Mouse (Mus musculus): Measurements from ENCODE around the gene Echdc1.
A peak's percentile ranks its signal among the peaks of the same experiment; 100 is the strongest.
"Not testable (repeated sequence)": the region's sequence is repeated elsewhere in the genome, so short reads cannot be mapped to it uniquely, and the experiment has no call there.

Echdc1 gene

GRCm38 (mm10) chr10:29313064-29313638, at the start of gene Echdc1:
TSS of gene Echdc1 (plus strand) at chr10:29313166.
- peak; percentile 89 for DNase-seq

GRCm38 (mm10) chr10:29281736-29282135, 31.2 kb upstream of the Echdc1 start:
- no peak for DNase-seq

- DNase-seq: no peak
Observed at GRCm38 (mm10) chr10:29285757-29286156, 27.2 kb upstream of the Echdc1 start.

GRCm38 (mm10) chr10:29302230-29302629, 10.7 kb upstream of the Echdc1 start:
- no peak for DNase-seq

GRCm38 (mm10) chr10:29311480-29312219, 1.3 kb upstream of the Echdc1 start:
- no peak for DNase-seq

GRCm38 (mm10) chr10:29313905-29314304, 939 bp downstream of the Echdc1 start:
- DNase-seq: no peak

DNA sequence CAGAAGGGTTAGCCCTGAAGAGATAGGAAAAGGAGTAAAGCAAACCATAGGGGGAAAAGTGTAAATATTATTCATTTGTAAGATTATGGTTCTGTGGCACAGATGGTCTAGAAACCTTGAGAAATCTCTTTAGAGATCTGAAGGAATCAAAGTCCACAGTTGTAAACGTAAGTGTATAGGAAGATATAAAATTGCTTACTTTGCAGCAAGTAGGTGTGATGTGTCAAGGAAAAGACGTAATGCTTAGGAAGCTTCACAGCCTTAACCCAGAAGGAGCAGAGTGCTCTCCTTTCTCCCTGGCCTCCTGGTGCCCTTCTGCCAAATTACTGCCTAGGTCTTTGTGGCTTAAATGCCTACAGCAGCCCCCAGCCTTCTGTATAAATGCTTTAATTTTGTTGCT, 11.9 kb downstream of the Echdc1 start:
- DNase-seq: no peak

DNA sequence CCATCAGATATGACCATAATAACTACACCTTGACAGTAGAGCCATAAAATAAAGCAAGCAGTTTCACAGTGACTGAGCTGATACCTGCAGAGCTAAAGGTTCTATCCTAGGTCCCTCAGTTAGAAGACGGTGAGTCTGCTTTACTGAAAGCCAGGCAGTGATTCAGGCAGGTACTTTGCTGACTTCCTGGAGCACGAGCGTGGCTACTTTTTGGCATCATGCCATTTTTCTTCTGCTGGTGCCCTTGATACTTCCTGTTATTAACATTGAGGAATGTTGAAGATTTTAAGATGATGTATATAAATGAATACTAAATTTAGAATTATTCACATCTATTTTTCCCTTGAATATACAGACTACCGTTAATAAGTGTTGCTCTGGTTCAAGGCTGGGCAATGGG, 20.9 kb downstream of the Echdc1 start:
- no peak for DNase-seq

DNA sequence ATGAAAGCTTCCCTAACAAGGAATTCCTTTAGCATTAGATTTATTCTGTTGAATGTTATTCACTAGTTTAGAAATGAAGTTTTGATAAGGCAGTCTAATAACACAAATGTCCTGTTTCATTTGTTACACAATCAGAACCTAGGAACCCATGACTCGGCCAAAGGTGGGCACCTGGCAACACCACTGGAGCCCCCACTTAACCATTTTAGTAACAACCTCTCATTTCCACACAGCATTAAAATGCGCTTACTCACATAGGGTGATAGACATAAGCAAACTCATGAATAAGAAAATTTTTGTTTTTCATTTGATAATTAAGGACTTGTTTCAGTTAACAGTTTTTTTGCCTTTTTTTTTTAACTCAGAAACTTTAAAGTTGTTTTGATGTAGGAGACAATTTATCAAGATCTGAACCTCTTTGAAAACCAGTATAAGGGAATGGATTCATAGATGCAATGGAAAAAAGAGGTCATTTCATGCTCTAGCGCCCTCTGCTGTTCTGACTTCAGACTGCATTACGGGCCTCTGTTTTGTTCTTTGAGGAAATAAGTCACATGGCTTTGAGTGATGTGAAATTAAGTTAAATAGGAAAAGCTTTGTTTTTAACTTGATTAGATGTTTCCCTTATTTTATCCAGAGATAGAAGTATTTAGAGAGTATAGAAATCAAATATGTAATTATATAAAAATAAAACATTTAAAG, 25.5 kb downstream of the Echdc1 start:
- peak; percentile 43 for DNase-seq

DNA sequence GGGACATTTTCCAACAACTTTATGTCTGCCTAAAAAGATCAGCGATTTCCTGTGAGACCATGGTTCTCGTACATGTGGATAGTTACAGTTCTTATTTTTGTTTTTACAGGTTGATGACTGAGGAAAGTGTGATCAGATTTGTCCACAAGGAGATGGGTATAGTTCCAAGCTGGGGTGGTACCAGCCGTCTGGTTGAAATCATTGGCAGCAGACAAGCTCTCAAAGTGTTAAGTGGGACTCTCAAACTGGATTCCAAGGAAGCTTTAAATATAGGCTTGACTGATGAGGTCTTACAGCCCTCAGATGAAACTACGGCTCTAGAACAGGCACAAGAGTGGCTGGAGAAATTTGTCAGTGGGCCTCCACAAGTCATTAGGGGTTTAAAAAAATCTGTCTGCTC, 31.3 kb downstream of the Echdc1 start:
- DNase-seq: no peak

DNA sequence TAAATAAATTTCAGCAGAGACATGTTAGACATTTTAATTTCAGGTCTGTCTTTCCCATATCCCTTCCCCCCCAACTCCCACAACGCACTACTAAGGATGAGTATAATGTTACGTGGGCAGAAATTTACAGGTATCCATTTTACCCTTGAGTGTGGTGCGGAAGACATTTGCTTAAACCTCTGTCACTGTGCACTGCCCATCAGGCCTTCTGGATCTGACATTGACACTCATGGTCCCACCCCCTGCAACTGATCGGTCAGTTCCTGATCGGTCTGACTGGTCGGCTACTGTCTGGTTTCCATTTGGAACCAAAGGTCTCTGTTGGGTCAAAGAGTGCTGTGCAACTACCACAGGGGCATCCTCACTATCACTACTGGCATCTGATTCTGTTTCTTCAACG, 33.7 kb downstream of the Echdc1 start:
- no peak for DNase-seq

- no peak for DNase-seq
Observed at GRCm38 (mm10) chr10:29351420-29351819, 38.5 kb downstream of the Echdc1 start.

GRCm38 (mm10) chr10:29352575-29352974, 39.6 kb downstream of the Echdc1 start:
- DNase-seq: no peak

DNA sequence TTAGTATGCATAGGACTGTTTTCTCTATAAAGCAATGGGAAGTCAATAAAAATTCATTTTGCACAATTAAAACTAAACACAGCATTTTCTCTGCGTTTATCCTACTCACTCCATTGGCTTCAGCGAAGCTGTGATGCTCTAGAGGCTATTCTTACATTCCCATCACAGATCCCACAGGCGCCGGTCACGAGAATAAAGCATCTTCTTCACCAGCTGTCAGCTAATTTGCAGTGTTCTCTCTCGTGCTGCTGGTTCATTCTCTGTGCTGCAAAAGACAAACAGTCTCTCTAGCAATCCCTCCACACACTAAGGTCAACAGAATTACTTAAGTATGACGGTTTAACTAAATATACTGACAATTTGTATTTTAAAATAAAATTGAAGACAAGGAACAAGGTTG, 41.2 kb downstream of the Echdc1 start:
- no peak for DNase-seq

DNA sequence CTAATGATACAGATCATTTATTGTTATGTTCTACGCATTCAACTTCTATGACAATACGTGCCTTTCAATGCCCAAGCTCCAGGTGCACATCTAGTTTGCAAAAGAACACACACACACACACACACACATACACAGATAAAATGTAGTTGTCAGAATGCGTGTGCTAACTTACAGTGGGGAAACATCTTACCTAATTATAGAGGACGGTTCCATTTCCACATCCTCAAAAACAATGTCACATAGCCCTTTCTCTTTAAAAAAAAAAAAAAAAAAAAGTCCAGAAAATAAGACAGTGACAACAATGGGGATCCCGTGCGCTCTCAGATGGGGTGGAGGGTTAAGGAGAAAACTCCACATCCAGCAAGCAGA, 48.1 kb downstream of the Echdc1 start:
- DNase-seq: no peak

GRCm38 (mm10) chr10:29361464-29362196, 48.7 kb downstream of the Echdc1 start:
- peak; percentile 85 for DNase-seq

DNA sequence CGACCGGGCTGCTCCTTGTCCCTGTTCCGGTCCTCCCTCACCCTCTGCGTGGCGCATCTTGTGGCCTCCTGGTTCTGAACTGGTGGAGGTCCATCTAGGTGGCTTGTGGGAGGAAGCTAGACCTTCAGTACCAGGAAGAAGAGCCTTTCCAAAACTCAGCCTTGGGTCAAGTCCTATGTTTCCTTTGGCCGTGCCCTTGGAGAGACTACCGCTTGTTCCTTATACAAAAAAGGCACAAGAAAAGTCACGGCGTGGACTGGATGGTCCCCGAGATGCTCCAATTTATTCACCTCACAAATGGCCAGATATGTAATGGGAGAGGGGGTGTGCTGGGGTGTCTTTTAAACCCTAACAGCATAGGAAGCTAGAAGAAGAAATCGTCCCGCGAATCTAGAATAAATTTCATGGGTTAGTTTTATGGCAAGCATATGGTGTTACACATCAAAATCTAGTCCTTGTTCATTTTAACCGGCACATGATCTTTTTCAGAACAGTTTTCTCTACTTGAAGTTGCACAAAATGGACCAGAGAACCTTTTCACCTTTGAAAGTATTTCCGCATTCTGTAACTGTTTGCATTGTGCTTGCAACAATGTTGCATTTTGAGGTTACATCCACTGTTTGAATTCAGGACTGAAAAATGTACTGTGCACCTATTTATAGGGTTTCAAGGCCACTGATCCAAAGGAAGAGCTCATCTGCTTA, 49.4 kb downstream of the Echdc1 start, which contains the start of gene Rnf146:
Gene Rnf146, minus strand, starts transcription at position 246 of the 704 bp plus-strand sequence.
- DNase-seq: no peak

GRCm38 (mm10) chr10:29374065-29374464, 61.1 kb downstream of the Echdc1 start:
- DNase-seq: no peak

- no peak for DNase-seq
Observed at GRCm38 (mm10) chr10:29381558-29381957, 68.6 kb downstream of the Echdc1 start.

DNA sequence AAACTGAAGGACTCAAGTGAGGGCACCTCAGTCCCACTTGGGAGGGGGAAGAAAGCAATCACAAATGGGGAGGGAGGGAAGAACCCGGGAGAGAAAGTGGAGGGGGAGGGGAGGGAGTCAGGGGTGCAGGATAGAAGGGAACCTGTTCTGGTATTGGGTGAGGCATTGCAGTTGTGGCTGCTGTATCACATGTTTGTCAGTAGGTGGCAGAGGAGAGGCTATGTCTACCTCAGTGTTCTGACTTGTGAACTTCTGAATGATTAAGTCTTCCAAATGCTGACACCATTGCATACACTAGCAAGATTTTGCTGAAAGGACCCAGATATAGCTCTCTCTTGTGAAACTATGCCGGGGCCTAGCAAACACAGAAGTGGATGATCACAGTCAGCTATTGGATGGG, 81.9 kb downstream of the Echdc1 start:
- DNase-seq: not testable (repeated sequence)
